Mouse (Mus musculus) hindbrain, embryonic 12.5 days (tissue): Measurements from ENCODE around the gene Optn. TPM values are rescaled to one million over a fixed set of nuclear protein-coding genes. Genes with fewer than 3 reads are reported as not detected.
"Not testable (repeated sequence)": the region's sequence is repeated elsewhere in the genome, so short reads cannot be mapped to it uniquely, and the experiment has no call there.

Source experiments
- ATAC-seq: fragments of 200-750 bp; cut with Nextera tagmentation; 2 replicates; pipeline ENCODE4 v1.8.0; 2017; ENCODE audit warnings: moderate TSS enrichment; ENCODE audit not compliant: low FRiP score
- H3K27ac ChIP-seq: fragments of 300-500 bp; sonication (generic); 2 replicates; pipeline ENCODE4 v1.5.1; 2016; ENCODE audit warnings: mild to moderate bottlenecking
- H3K27me3 ChIP-seq: fragments of 300-500 bp; sonication (generic); 2 replicates; pipeline ENCODE4 v1.6.1; 2016; ENCODE audit warnings: mild to moderate bottlenecking
- H3K36me3 ChIP-seq: fragments of 300-500 bp; sonication (generic); 2 replicates; pipeline ENCODE4 v1.6.1; 2016; ENCODE audit warnings: mild to moderate bottlenecking
- H3K4me1 ChIP-seq: fragments of 300-500 bp; sonication (generic); 2 replicates; pipeline ENCODE4 v1.6.1; 2016
- H3K4me2 ChIP-seq: fragments of 300-500 bp; sonication (generic); replicated peaks from 2 replicates; pipeline ENCODE4 v1.6.1; 2016; ENCODE audit warnings: mild to moderate bottlenecking
- H3K4me3 ChIP-seq: fragments of 300-500 bp; sonication (generic); 2 replicates; pipeline ENCODE4 v1.5.1; 2016; ENCODE audit warnings: mild to moderate bottlenecking
- H3K9ac ChIP-seq: fragments of 300-500 bp; sonication (generic); 2 replicates; pipeline ENCODE4 v1.6.1; 2016; ENCODE audit warnings: mild to moderate bottlenecking, moderate library complexity
- H3K9me3 ChIP-seq: fragments of 300-500 bp; sonication (generic); replicated peaks from 2 replicates; pipeline ENCODE4 v1.6.1; 2016; ENCODE audit warnings: mild to moderate bottlenecking
- WGBS: fragments of 180-500 bp; shearing (Covaris S2); methylation state at CpG from one replicate; pipeline ENCODE4 v1.1.7; 2016; 5-methylcytosine and 5-hydroxymethylcytosine counted together
- polyA plus RNA-seq: library from polyadenylated mRNA; unstranded; fragments of >200 nt; fragmentation: Nextera tagmentation; extraction: Ambion mirVana; gene quantifications from 2 replicates; pipeline ENCODE4 v1.2.1, GENCODE M21; 2016

Optn gene
- polyA plus RNA-seq, 1 experiment from 2014 or later = 6.7 TPM

- 6% methylated on average over 14 of the region's 14 CpGs for WGBS
These were observed 16.4 kb upstream of the Optn start for GRCm38 (mm10) chr2:5080053-5080787.

DNA sequence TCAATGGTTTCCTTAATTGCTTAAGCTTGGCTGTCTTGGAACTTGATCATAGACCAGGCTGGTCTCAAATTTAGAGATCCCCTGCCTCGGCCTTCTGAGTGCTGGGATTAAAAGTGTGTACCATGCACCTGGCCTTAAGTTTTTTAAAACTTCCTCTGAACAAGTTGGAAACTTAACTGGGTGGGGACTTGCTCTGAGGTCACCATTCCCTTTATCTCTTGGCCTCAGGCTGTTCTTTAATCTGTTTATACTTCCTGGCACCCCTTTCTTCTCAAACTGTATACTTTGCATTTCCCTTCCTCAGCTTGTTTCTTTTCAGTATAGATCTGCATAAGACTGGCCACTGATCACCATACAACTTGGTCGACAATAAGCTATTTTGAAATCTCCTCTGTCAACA lies 14.1 kb upstream of the Optn start:
- no peaks in the 10 kb centered on the region for H3K4me1 ChIP-seq
- no peak overlapping the region for H3K27ac ChIP-seq
- no peaks in the 10 kb centered on the region for H3K36me3 ChIP-seq
- H3K4me2 ChIP-seq = no peak overlapping the region
- no peaks in the 10 kb centered on the region for H3K27me3 ChIP-seq
- H3K4me3 ChIP-seq = no peak overlapping the region
- H3K9ac ChIP-seq = no peak overlapping the region
- peaks cover 6% of the 10 kb centered on the region; the same call in 1 of the 2 replicates for H3K9me3 ChIP-seq
- no peak for ATAC-seq
- 68% methylated on average over 2 of the region's 2 CpGs for WGBS

More at GRCm38 (mm10) chr2:5080053-5080787, 16.4 kb upstream of the Optn start:
- H3K36me3 ChIP-seq = no peaks in the 10 kb centered on the region
- H3K4me2 ChIP-seq = peak overlapping the region; percentile 52
- no peaks in the 10 kb centered on the region for H3K4me1 ChIP-seq
- H3K9me3 ChIP-seq = no peaks in the 10 kb centered on the region
- H3K9ac ChIP-seq = peak overlapping the region; percentile 43; the same call in 1 of the 2 replicates
- no peaks in the 10 kb centered on the region for H3K27me3 ChIP-seq
- H3K4me3 ChIP-seq = peak overlapping the region; percentile 24; the same call in 1 of the 2 replicates
- ATAC-seq = 0 out of 2 replicates have a peak, but pooled peaks have one; percentile 46
- H3K27ac ChIP-seq = no peak overlapping the region

DNA sequence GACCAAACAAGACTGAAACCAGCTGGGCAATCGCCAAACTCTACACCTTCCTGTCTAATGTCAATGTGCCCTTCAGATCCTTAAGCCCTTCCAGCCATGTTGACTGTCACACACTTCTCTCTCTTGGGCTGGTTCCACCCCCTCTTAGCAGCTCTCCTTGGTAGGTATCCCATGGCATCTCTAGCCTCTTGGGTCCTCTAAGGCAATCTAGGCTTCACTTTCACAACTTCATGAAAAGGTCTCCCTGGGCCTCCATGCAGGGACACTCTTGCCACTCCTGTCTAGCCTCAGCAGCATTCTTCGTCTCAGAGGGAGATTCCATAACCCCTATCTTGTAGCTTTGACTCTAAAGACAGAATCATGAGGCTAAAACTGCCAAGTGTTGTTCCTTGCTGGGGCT lies 13.6 kb upstream of the Optn start:
- Histone ChIP-seq H3K36me3 (no peaks in the 10 kb centered on the region), H3K9ac (no peak overlapping the region), H3K27ac (no peak overlapping the region), H3K9me3 (peaks cover 6% of the 10 kb centered on the region; the same call in 1 of the 2 replicates), H3K27me3 (no peaks in the 10 kb centered on the region), H3K4me3 (no peak overlapping the region), H3K4me2 (no peak overlapping the region), H3K4me1 (no peaks in the 10 kb centered on the region)
- WGBS = 79% methylated on average over 2 of the region's 2 CpGs
- ATAC-seq = no peak

DNA sequence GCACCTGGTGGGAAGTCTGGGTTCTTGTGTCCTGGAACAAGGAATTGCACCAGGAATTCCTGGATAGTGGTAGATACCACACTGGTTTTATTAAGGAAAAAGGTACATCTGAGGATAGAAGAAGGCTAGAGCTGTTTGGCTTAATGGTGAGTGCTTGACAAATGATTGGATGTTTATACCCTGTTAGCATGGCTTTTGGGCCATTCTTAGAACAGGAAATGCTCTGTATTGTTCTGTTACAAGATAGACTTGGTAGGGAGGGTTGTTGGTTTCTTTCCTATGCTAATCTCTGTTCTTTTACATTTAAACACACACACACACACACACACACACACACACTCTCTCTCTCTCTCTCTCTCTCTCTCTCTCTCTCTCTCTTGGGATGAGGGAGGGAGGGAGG lies 12.0 kb upstream of the Optn start:
- Histone ChIP-seq H3K36me3 (no peaks in the 10 kb centered on the region), H3K4me2 (no peak overlapping the region), H3K9ac (no peak overlapping the region), H3K4me3 (no peak overlapping the region), H3K4me1 (no peaks in the 10 kb centered on the region), H3K27me3 (no peaks in the 10 kb centered on the region), H3K9me3 (peaks cover 6% of the 10 kb centered on the region; the same call in 1 of the 2 replicates), H3K27ac (no peak overlapping the region)
- ATAC-seq = no peak

GRCm38 (mm10) chr2:5075432-5075831 lies 11.6 kb upstream of the Optn start:
- peaks cover 6% of the 10 kb centered on the region; the same call in 1 of the 2 replicates for H3K9me3 ChIP-seq
- H3K4me3 ChIP-seq = no peak overlapping the region
- ATAC-seq = no peak
- no peak overlapping the region for H3K27ac ChIP-seq
- no peaks in the 10 kb centered on the region for H3K4me1 ChIP-seq
- no peaks in the 10 kb centered on the region for H3K36me3 ChIP-seq
- H3K27me3 ChIP-seq = no peaks in the 10 kb centered on the region
- H3K9ac ChIP-seq = no peak overlapping the region
- no peak overlapping the region for H3K4me2 ChIP-seq
- 61% methylated on average over 2 of the region's 2 CpGs for WGBS

DNA sequence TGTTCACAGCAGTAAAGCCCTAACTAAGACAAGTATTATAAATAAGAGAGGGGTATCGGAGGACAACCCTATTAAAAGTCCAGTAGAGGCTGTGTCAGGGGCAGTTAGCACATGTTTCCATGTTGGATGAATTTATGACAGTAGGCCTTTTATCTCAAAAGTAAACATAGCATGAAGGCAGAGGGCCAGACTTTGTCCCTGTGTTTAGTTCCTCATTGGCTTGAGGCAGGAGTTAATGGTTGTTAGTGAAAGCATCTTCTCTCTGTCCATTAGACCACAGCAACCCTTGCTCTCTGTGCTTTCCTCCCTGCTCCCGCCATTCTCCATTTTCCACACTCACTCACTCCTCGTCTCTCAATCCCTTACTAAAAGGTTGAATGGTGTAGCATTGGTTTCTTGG lies 9.9 kb upstream of the Optn start:
- Histone ChIP-seq H3K4me2 (no peak overlapping the region), H3K27ac (no peak overlapping the region), H3K9ac (no peak overlapping the region), H3K36me3 (no peaks in the 10 kb centered on the region), H3K4me1 (no peaks in the 10 kb centered on the region), H3K27me3 (no peaks in the 10 kb centered on the region), H3K4me3 (no peak overlapping the region), H3K9me3 (peaks cover 6% of the 10 kb centered on the region; the same call in 1 of the 2 replicates)
- 93% methylated on average over 3 of the region's 3 CpGs for WGBS
- no peak for ATAC-seq

DNA sequence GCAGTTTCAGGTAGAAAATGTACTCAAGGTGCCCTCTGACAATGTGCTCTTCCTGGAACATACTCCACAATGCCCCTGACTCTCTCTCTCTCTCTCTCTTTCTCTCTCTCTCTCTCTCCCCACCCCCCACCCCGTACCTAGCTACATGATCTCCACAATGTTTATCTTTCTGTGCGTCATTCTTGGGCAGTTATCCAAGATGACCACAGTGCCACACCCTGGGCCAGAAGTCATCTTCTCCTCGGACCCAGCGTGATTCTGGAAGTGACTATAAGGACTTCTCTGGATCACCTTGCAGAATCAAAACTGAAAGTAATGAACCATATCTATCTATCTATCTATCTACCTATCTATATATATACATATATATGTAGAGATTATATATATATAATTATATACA lies 4.1 kb upstream of the Optn start:
- H3K36me3 ChIP-seq = no peaks in the 10 kb centered on the region
- no peak overlapping the region for H3K4me2 ChIP-seq
- H3K4me3 ChIP-seq = no peak overlapping the region
- no peak overlapping the region for H3K9ac ChIP-seq
- WGBS = 86% methylated on average over 4 of the region's 4 CpGs
- H3K27ac ChIP-seq = no peak overlapping the region
- ATAC-seq = no peak
- peaks cover 7% of the 10 kb centered on the region; the same call in 1 of the 2 replicates for H3K27me3 ChIP-seq
- H3K9me3 ChIP-seq = no peaks in the 10 kb centered on the region; the same call in 1 of the 2 replicates
- 0 out of 2 replicates have a peak, but pooled peaks cover 5% of the 10 kb centered on the region for H3K4me1 ChIP-seq

DNA sequence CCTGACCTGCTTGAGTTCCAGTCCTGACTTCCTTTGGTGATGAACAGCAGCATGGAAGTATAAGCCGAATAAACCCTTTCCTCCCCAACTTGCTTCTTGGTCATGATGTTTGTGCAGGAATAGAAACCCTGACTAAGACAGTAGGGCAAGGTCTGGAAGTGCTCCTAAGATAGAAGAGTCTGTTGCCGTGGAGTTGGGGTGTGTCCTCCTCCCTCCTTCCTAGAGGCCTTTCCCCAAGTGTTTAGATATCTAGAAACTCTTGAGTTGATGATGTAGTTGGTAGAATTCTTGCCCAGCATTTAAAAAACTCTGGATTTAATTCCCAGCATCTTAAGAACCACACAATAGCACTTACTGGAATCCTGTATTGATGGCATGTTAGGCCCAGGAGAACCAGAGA lies 3.4 kb upstream of the Optn start:
- ATAC-seq, H3K4me1 ChIP-seq, H3K4me3 ChIP-seq, H3K9ac ChIP-seq, H3K9me3 ChIP-seq, H3K4me2 ChIP-seq, H3K36me3 ChIP-seq, H3K27ac ChIP-seq: not testable (repeated sequence)
- H3K27me3 ChIP-seq = peaks cover 11% of the 10 kb centered on the region; the same call in 1 of the 2 replicates
- 75% methylated on average over 2 of the region's 2 CpGs for WGBS

- Histone ChIP-seq H3K9me3 (no peaks in the 10 kb centered on the region; the same call in 1 of the 2 replicates), H3K4me1 (0 out of 2 replicates have a peak, but pooled peaks cover 5% of the 10 kb centered on the region), H3K4me2 (peak overlapping the region; percentile 73), H3K4me3 (peak overlapping the region; percentile 51), H3K9ac (no peak overlapping the region), H3K27me3 (peaks cover 13% of the 10 kb centered on the region; the same call in 1 of the 2 replicates), H3K27ac (no peak overlapping the region), H3K36me3 (no peaks in the 10 kb centered on the region)
- peak; percentile 66 for ATAC-seq
- 35% methylated on average over 4 of the region's 4 CpGs for WGBS
These were observed 396 bp upstream of the Optn start for GRCm38 (mm10) chr2:5064247-5064646.

DNA sequence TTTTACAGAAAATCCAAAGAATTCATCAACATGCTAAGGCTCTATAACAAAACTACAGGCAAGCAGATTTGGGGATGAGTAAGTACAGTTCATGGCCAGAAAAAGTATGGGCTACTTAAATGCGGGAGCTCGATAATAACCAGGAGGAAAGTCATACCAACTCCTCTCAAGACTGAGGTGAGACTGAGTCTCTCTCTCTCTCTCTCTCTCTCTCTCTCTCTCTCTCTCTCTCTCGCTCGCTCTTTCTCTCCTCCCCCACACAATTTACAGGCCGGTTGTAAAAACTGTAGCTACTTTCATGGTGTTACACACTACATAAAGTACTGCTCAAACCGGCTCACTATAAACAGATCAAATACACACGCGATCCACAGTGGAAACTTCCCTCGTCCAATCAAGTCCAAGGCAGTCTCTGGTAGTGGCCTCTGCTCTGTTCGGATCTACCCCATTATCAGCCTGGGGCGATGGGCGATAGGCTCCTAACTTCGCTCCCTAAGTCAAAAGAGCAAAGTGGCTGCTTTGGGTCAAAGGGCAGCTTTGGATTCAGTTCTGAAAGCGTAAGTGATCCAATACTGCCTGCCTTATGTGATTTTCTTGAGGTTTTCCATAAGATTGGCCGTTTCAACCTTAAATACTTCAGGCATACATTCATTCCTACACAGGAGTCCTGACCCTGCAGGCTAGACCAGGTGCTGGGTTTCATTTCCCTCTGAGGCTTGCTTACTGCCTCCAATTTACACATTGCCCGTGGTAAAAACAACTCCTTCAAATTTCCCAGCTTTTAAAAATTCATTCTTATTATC lies 1.2 kb downstream of the Optn start:
- no peak overlapping the region for H3K27ac ChIP-seq
- peaks cover 13% of the 10 kb centered on the region; the same call in 1 of the 2 replicates for H3K27me3 ChIP-seq
- 0 out of 2 replicates have a peak, but pooled peaks cover 5% of the 10 kb centered on the region for H3K4me1 ChIP-seq
- H3K36me3 ChIP-seq = no peaks in the 10 kb centered on the region
- no peaks in the 10 kb centered on the region for H3K9me3 ChIP-seq
- H3K4me3 ChIP-seq = peak overlapping the region; percentile 51; the same call in 1 of the 2 replicates
- ATAC-seq = no peak
- H3K4me2 ChIP-seq = peak overlapping the region; percentile 73
- 57% methylated on average over 16 of the region's 16 CpGs for WGBS
- no peak overlapping the region for H3K9ac ChIP-seq

GRCm38 (mm10) chr2:5061133-5061708 lies 2.6 kb downstream of the Optn start:
- H3K36me3 ChIP-seq = no peaks in the 10 kb centered on the region
- no peak overlapping the region for H3K4me2 ChIP-seq
- no peak overlapping the region for H3K9ac ChIP-seq
- no peak overlapping the region for H3K4me3 ChIP-seq
- peaks cover 13% of the 10 kb centered on the region; the same call in 1 of the 2 replicates for H3K27me3 ChIP-seq
- H3K9me3 ChIP-seq = no peaks in the 10 kb centered on the region
- no peak overlapping the region for H3K27ac ChIP-seq
- WGBS = 80% methylated on average over 8 of the region's 8 CpGs
- H3K4me1 ChIP-seq = 0 out of 2 replicates have a peak, but pooled peaks cover 5% of the 10 kb centered on the region
- no peak for ATAC-seq

DNA sequence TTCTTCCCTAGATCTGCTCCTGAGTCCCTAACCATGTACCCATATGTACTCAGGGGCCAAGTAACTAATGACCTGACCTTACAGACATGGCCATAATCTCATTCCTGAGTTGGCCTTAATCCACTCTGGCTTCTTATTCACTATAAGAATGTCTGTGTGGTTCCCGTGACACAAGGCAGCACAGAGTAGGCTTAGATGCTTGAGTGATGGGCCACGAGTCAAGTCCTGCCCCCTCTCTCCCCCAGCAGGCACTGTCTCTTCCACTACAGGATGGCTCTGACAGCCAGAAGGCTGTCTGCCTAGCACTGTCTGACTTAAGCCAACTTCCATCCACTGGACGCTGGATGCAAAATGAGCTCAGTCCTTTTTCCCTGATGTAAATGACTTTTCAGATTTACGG lies 3.9 kb downstream of the Optn start:
- Histone ChIP-seq H3K9me3 (no peaks in the 10 kb centered on the region), H3K9ac (no peak overlapping the region), H3K4me2 (no peak overlapping the region), H3K27me3 (peaks cover 13% of the 10 kb centered on the region; the same call in 1 of the 2 replicates), H3K4me1 (0 out of 2 replicates have a peak, but pooled peaks cover 5% of the 10 kb centered on the region), H3K4me3 (no peak overlapping the region), H3K36me3 (no peaks in the 10 kb centered on the region), H3K27ac (no peak overlapping the region)
- no peak for ATAC-seq
- WGBS = 91% methylated on average over 4 of the region's 4 CpGs
